Mouse (Mus musculus) MEL (cell line): ENCODE data around the gene Zfp64. TPM values are rescaled to one million over a fixed set of nuclear protein-coding genes. Genes with fewer than 3 reads are reported as not detected.

Experiments
- DNase-seq: peaks from one replicate; pipeline ENCODE4 v3.0.0; 2011; ENCODE audit warnings: low read depth, low spot score
- H3K27ac ChIP-seq: 2 replicates; pipeline ENCODE4 v1.5.1; 2012; ENCODE audit warnings: low read depth, mild to moderate bottlenecking, control low read depth, low read length, moderate library complexity; ENCODE audit not compliant: control insufficient read depth
- H3K27me3 ChIP-seq, 2 experiments: fragments of 150-350 bp in 1 of 2; sonication (generic) in 1 of 2; 2 replicates each; pipeline ENCODE4 v1.6.1; 2012; ENCODE audit warnings: low read length in 2 of 2, mild to moderate bottlenecking in 2 of 2, improper control_type of control experiment in 1 of 2, moderate library complexity in 1 of 2; ENCODE audit not compliant: insufficient read depth in 2 of 2, control insufficient read depth in 1 of 2
- H3K36me3 ChIP-seq, 2 experiments: 2 replicates each; pipeline ENCODE4 v1.6.1; 2012 to 2014; ENCODE audit warnings: low read length in 2 of 2, improper control_type of control experiment in 1 of 2, inconsistent platforms in 1 of 2, mild to moderate bottlenecking in 1 of 2; ENCODE audit not compliant: insufficient read depth in 2 of 2, control insufficient read depth in 1 of 2
- H3K4me1 ChIP-seq, 2 experiments: fragments of 150-350 bp in 1 of 2; sonication (generic) in 1 of 2; 2 replicates each; pipeline ENCODE4 v1.6.1; 2012; ENCODE audit warnings: low read length in 2 of 2, improper control_type of control experiment in 1 of 2, mild to moderate bottlenecking in 1 of 2; ENCODE audit not compliant: insufficient read depth in 2 of 2, control insufficient read depth in 1 of 2
- H3K4me3 ChIP-seq, 2 experiments: fragments of 150-350 bp in 1 of 2; sonication (generic) in 1 of 2; 2 replicates each; pipeline ENCODE4 v1.5.1; 2012; ENCODE audit warnings: low read depth in 2 of 2, low read length in 2 of 2, mild to moderate bottlenecking in 2 of 2, moderate library complexity in 2 of 2, control low read depth in 1 of 2, improper control_type of control experiment in 1 of 2; ENCODE audit not compliant: control insufficient read depth in 1 of 2, insufficient read depth in 1 of 2
- H3K79me2 ChIP-seq: 2 replicates; pipeline ENCODE4 v1.6.1; 2012; ENCODE audit warnings: mild to moderate bottlenecking, low read length, moderate library complexity; ENCODE audit not compliant: control insufficient read depth, poor library complexity, insufficient read depth
- H3K9ac ChIP-seq: 2 replicates; pipeline ENCODE4 v1.6.1; 2012; ENCODE audit warnings: low read depth, mild to moderate bottlenecking, control low read depth, low read length, moderate library complexity; ENCODE audit not compliant: control insufficient read depth, poor library complexity, severe bottlenecking
- H3K9me3 ChIP-seq: fragments of 150-350 bp; sonication (generic); replicated peaks from 2 replicates; pipeline ENCODE4 v1.6.1; 2012; ENCODE audit warnings: mild to moderate bottlenecking, low read length, improper control_type of control experiment, moderate library complexity; ENCODE audit not compliant: insufficient read depth
- BHLHE40 ChIP-seq: IDR thresholded peaks from 2 replicates; pipeline ENCODE4 v1.6.1; 2012; ENCODE audit warnings: low read depth, mild to moderate bottlenecking, inconsistent platforms, low read length, improper control_type of control experiment, borderline replicate concordance
- CTCF ChIP-seq, 3 experiments: IDR thresholded peaks in 2 of 3; conservative IDR thresholded peaks in 1 of 3; 2 replicates each; pipeline ENCODE4 v1.5.1; 2011 to 2012; ENCODE audit warnings: low read length in 3 of 3, low read depth in 2 of 3, mild to moderate bottlenecking in 2 of 3, improper control_type of control experiment in 1 of 3, inconsistent platforms in 1 of 3, mixed read lengths in 1 of 3, moderate library complexity in 1 of 3; ENCODE audit not compliant: control insufficient read depth in 1 of 3, insufficient read depth in 1 of 3, poor library complexity in 1 of 3, severe bottlenecking in 1 of 3
- E2F4 ChIP-seq: IDR thresholded peaks from 2 replicates; pipeline ENCODE4 v1.6.1; 2011; ENCODE audit warnings: low read depth, low read length, improper control_type of control experiment, borderline replicate concordance
- ELF1 ChIP-seq: IDR thresholded peaks from 2 replicates; pipeline ENCODE4 v1.6.1; 2014; ENCODE audit warnings: low read depth, mild to moderate bottlenecking, inconsistent platforms, low read length, improper control_type of control experiment, moderate library complexity
- EP300 ChIP-seq, 2 experiments: IDR thresholded peaks; 2 replicates each; pipeline ENCODE4 v1.6.1; 2011; ENCODE audit warnings: improper control_type of control experiment in 2 of 2, low read length in 2 of 2, low read depth in 1 of 2, mild to moderate bottlenecking in 1 of 2
- GABPA ChIP-seq: IDR thresholded peaks from 2 replicates; pipeline ENCODE4 v1.6.1; 2012; ENCODE audit warnings: low read depth, mild to moderate bottlenecking, inconsistent platforms, low read length, improper control_type of control experiment, moderate library complexity
- HCFC1 ChIP-seq: IDR thresholded peaks from 2 replicates; pipeline ENCODE4 v1.6.1; 2012; ENCODE audit warnings: low read depth, mild to moderate bottlenecking, inconsistent platforms, low read length, improper control_type of control experiment, moderate library complexity
- JUND ChIP-seq: IDR thresholded peaks from 2 replicates; pipeline ENCODE4 v1.6.1; 2011; ENCODE audit warnings: low read depth, mild to moderate bottlenecking, improper control_type of control experiment, low read length
- MEF2A ChIP-seq: IDR thresholded peaks from 2 replicates; pipeline ENCODE4 v1.6.1; 2014; ENCODE audit warnings: low read depth, mild to moderate bottlenecking, inconsistent platforms, low read length, improper control_type of control experiment; ENCODE audit not compliant: poor library complexity, insufficient replicate concordance, severe bottlenecking; ENCODE audit errors: extremely low read depth
- MXI1 ChIP-seq: IDR thresholded peaks from 2 replicates; pipeline ENCODE4 v1.6.1; 2011; ENCODE audit warnings: mild to moderate bottlenecking, low read depth, low read length, improper control_type of control experiment
- MYB ChIP-seq: IDR thresholded peaks from 2 replicates; pipeline ENCODE4 v1.6.1; 2011; ENCODE audit warnings: mild to moderate bottlenecking, low read depth, low read length, improper control_type of control experiment
- NRF1 ChIP-seq: IDR thresholded peaks from 2 replicates; pipeline ENCODE4 v1.6.1; 2014; ENCODE audit warnings: low read depth, mild to moderate bottlenecking, inconsistent platforms, low read length, improper control_type of control experiment, moderate library complexity; ENCODE audit not compliant: poor library complexity, insufficient read depth, severe bottlenecking
- POLR2AphosphoS2 ChIP-seq: IDR thresholded peaks from 2 replicates; pipeline ENCODE4 v1.6.1; 2011; ENCODE audit warnings: low read length, improper control_type of control experiment
- POLR2AphosphoS5 ChIP-seq: IDR thresholded peaks from 2 replicates; pipeline ENCODE4 v1.6.1; 2012; ENCODE audit warnings: low read depth, borderline replicate concordance, mild to moderate bottlenecking, inconsistent platforms, low read length, moderate library complexity, mixed read lengths
- RAD21 ChIP-seq: IDR thresholded peaks from 2 replicates; pipeline ENCODE4 v1.6.1; 2011; ENCODE audit warnings: mild to moderate bottlenecking, low read depth, low read length, improper control_type of control experiment
- SIN3A ChIP-seq: IDR thresholded peaks from 2 replicates; pipeline ENCODE4 v1.6.1; 2012; ENCODE audit warnings: low read length, improper control_type of control experiment, inconsistent platforms
- SMC3 ChIP-seq: IDR thresholded peaks from 2 replicates; pipeline ENCODE4 v1.6.1; 2011; ENCODE audit warnings: low read depth, low read length, improper control_type of control experiment
- TCF12 ChIP-seq: IDR thresholded peaks from 2 replicates; pipeline ENCODE4 v1.6.1; 2014; ENCODE audit warnings: low read depth, mild to moderate bottlenecking, inconsistent platforms, low read length, improper control_type of control experiment, moderate library complexity
- USF1 ChIP-seq: IDR thresholded peaks from 2 replicates; pipeline ENCODE4 v1.6.1; 2014; ENCODE audit warnings: low read depth, mild to moderate bottlenecking, inconsistent platforms, low read length, improper control_type of control experiment, moderate library complexity
- USF2 ChIP-seq, 2 experiments: IDR thresholded peaks; 2 replicates each; pipeline ENCODE4 v1.6.1; 2011 to 2012; ENCODE audit warnings: improper control_type of control experiment in 2 of 2, low read length in 2 of 2, borderline replicate concordance in 1 of 2, inconsistent platforms in 1 of 2, low read depth in 1 of 2, mild to moderate bottlenecking in 1 of 2; ENCODE audit not compliant: insufficient read depth in 1 of 2
- ZC3H11A ChIP-seq: IDR thresholded peaks from 2 replicates; pipeline ENCODE4 v1.6.1; 2012; ENCODE audit warnings: low read depth, mild to moderate bottlenecking, inconsistent platforms, low read length, improper control_type of control experiment
- ZKSCAN1 ChIP-seq: IDR thresholded peaks from 2 replicates; pipeline ENCODE4 v1.6.1; 2012; ENCODE audit warnings: low read depth, mild to moderate bottlenecking, inconsistent platforms, low read length, improper control_type of control experiment, moderate library complexity
- ZMIZ1 ChIP-seq: IDR thresholded peaks from 2 replicates; pipeline ENCODE4 v1.6.1; 2012; ENCODE audit warnings: low read depth, mild to moderate bottlenecking, inconsistent platforms, low read length, improper control_type of control experiment, moderate library complexity
- polyA plus RNA-seq, 2 experiments: library from polyadenylated mRNA; stranded (reverse) in 1 of 2; unstranded in 1 of 2; fragments of >175 nt in 1 of 2; fragments of >200 nt in 1 of 2; gene quantifications; 2 replicates each; pipeline versions ENCODE4 v1.2.1 to v1.2.4; 2012; ENCODE audit warnings: low replicate concordance in 2 of 2, low read depth in 1 of 2; ENCODE audit not compliant: insufficient read length in 2 of 2, insufficient read depth in 1 of 2, missing spikeins in 1 of 2
- total RNA-seq: library from RNA; depleted of rRNA; stranded (reverse); fragments of 300-350 nt; gene quantifications from 2 replicates; pipeline ENCODE4 v1.2.3, GENCODE M21; 2012

Gene Zfp64
- total and polyA plus RNA-seq, 3 experiments: 22.4 to 35.8 TPM; not detected in 1

DNA sequence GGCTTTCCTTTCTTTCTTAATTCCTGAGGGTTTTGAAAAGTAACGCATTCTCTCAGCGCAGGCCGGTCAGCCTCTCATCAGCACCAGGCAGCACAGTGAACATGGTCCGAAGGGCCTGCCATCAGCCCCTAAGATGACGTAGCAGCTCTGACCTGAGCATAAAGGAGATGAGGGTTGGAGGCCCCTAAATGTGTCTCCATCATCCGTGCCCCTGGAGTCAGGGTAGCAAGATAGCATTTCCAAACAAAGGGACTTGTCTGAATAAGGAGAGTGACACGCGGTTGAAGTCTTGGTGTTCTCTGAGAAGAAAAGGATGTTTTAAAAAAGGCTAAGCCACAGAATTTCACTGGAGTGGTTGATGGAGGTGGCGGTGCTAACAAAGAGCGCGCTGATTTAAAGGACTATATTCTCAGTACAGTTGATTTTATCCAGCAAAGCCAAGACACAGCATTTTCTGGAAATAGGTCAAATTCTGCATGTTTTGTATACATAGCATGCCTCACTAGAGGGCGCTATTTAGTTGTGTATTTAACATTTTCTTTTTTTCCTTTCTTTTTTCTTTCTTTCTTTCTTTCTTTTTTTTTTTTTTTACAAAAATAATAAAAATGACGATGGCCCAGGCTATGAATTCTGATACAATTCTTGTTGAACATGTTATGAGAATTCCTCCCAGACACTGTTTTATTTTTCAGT lies 34.8 kb upstream of the Zfp64 start:
- Histone ChIP-seq H3K36me3 (no peaks in the 10 kb centered on the region), H3K4me1 (no peaks in the 10 kb centered on the region), H3K9ac (no peak overlapping the region), H3K79me2 (no peaks in the 10 kb centered on the region), H3K4me3 (no peak overlapping the region), H3K9me3 (no peaks in the 10 kb centered on the region), H3K27ac (no peak overlapping the region), H3K27me3 (no peaks in the 10 kb centered on the region)
- TF ChIP-seq SIN3A (no peak), RAD21 (peak; percentile 44), MYB (no peak), SMC3 (peak; percentile 23; the same call in 1 of the 2 replicates), CTCF (IDR thresholded peaks at IDR 0.05 in 2 of 3, conservative IDR thresholded peaks at IDR 0.05 in 1 of 3; ENCODE audit: control insufficient read depth in 1 of 3, insufficient read depth in 1 of 3, low read depth in 2 of 3, low read length in 3 of 3, poor library complexity in 1 of 3, severe bottlenecking in 1 of 3) (peak in 2 of 3 experiments; percentile 31 to 45; a peak in 3 of 6 replicates), NRF1 (no peak)
- peak; percentile 27 for DNase-seq

DNA sequence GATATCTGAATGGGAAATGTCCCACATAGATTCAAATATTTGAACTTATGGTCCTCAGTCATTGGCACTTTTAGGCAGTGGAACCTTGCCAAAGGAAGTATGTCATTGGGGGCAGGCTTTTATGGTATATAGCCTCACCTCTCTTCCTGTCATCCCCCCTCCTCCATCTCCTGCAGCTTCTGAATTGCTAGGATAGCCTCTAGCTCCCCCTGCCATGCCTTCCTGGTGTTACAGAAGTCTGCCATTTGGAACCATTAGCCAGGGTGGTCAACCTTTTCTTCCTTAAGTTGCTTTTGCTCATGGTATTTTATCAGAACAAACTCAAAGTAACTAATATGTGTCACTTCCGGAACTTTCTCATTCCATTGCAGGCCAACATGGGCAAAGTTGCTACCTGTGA lies 32.7 kb upstream of the Zfp64 start:
- Histone ChIP-seq H3K79me2 (no peaks in the 10 kb centered on the region), H3K9ac (no peak overlapping the region), H3K36me3 (no peaks in the 10 kb centered on the region), H3K27me3 (no peaks in the 10 kb centered on the region), H3K9me3 (no peaks in the 10 kb centered on the region), H3K27ac (no peak overlapping the region), H3K4me3 (no peak overlapping the region), H3K4me1 (no peaks in the 10 kb centered on the region)
- no peak for DNase-seq
- TF ChIP-seq HCFC1 (no peak), ZC3H11A (no peak), USF1 (no peak), POLR2AphosphoS5 (no peak), ZKSCAN1 (no peak), MEF2A (no peak)

DNA sequence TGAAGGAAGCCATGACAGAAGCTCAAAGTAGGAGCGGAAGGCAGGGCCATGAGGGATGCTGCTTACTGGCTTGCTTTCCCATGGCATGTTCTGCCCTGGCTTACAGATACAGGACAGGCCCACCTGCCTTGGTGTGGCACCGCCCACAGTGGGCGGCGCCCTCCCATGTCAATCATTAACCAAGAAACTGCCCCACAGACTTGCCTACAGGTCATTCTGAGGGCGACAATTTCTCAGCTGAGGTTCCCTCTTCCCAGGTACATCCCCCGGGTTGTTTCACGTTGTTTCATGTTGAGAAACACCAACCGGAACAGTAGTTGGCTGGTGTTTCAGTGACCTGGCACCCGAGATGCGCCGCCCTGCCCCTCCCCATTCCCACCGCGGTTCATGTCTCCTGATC lies 32.0 kb upstream of the Zfp64 start:
- Histone ChIP-seq H3K27ac (no peak overlapping the region), H3K4me3 (no peak overlapping the region), H3K9me3 (no peaks in the 10 kb centered on the region), H3K4me1 (no peaks in the 10 kb centered on the region), H3K27me3 (no peaks in the 10 kb centered on the region), H3K79me2 (no peaks in the 10 kb centered on the region), H3K36me3 (no peaks in the 10 kb centered on the region), H3K9ac (no peak overlapping the region)
- no peak for TF ChIP-seq JUND
- TF ChIP-seq GABPA: no peak
- TF ChIP-seq ZC3H11A: no peak
- no peak for TF ChIP-seq TCF12
- no peak for TF ChIP-seq CTCF (IDR thresholded peaks at IDR 0.05 in 2 of 3, conservative IDR thresholded peaks at IDR 0.05 in 1 of 3; ENCODE audit: control insufficient read depth in 1 of 3, insufficient read depth in 1 of 3, low read depth in 2 of 3, low read length in 3 of 3, poor library complexity in 1 of 3, severe bottlenecking in 1 of 3)
- TF ChIP-seq USF2 (IDR thresholded peaks at IDR 0.05; ENCODE audit: borderline replicate concordance in 1 of 2, insufficient read depth in 1 of 2, low read depth in 1 of 2, low read length in 2 of 2): no peak
- TF ChIP-seq MXI1: no peak
- TF ChIP-seq SMC3: no peak
- no peak for TF ChIP-seq BHLHE40
- TF ChIP-seq POLR2AphosphoS2: no peak
- TF ChIP-seq ELF1: no peak
- no peak for TF ChIP-seq E2F4
- TF ChIP-seq EP300 (IDR thresholded peaks at IDR 0.05; ENCODE audit: low read depth in 1 of 2, low read length in 2 of 2): no peak
- no peak for TF ChIP-seq ZMIZ1
- DNase-seq: no peak
